Mouse (Mus musculus): ENCODE results near the gene Grip1.

Grip1 gene

GRCm38 (mm10) chr10:119830388-119830956 is 376.8 kb downstream of the Grip1 start:
- DNase-seq (ENCODE audit: low spot score in 2 of 2) = peak; percentile 33 to 39

- no peak for DNase-seq (ENCODE audit: low spot score in 2 of 2)
Observed at GRCm38 (mm10) chr10:119831086-119831485, 377.5 kb downstream of the Grip1 start.

DNA sequence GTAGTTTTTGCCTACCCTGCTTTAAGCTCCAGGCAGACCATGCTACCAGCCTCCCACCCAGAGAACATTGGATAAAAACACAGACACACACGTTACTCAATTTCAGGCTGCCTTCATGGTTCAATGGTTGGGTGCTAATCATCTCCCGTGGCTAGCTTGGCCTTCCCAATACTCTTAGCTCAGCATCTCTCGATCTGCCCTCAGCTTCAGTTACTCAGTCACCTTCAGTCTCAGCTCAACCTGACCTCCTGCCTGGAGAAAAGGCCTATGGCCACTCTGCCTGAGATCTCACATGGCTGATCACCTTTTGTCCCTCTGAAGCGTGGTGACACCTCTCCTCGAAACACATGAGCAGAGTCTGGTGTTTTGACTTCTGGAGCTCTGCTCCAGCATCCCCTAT is 379.7 kb downstream of the Grip1 start:
- DNase-seq (ENCODE audit: low spot score in 2 of 2) = no peak

DNA sequence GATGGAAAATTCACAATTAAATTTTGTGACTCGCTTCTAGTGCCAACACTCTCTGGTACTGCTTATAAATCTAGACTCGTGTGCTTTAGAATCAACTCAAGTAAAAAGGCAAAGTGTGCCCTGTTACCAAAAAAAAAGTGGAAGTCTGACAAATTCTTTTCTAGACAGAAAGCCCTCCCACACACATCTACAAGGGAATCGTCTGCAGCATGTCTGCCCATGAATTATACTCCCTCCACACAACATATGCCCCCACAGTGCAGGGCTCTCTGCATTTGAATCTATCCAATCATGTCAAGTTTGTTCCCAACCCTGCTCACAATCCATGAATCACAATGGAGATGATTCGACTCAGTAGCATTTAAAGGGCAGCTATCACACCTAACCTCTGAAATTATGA is 380.5 kb downstream of the Grip1 start:
- DNase-seq (ENCODE audit: low spot score in 2 of 2) = peak; percentile 32 to 46

GRCm38 (mm10) chr10:119839645-119840044 is 386.0 kb downstream of the Grip1 start:
- DNase-seq (ENCODE audit: low spot score in 2 of 2) = no peak

- DNase-seq (ENCODE audit: low spot score in 2 of 2) = no peak
Observed at GRCm38 (mm10) chr10:119842004-119842403, 388.4 kb downstream of the Grip1 start.

- peak in 1 of 2 experiments; percentile 34 for DNase-seq (ENCODE audit: low spot score in 2 of 2)
Observed at GRCm38 (mm10) chr10:119845705-119846410, 392.2 kb downstream of the Grip1 start.

DNA sequence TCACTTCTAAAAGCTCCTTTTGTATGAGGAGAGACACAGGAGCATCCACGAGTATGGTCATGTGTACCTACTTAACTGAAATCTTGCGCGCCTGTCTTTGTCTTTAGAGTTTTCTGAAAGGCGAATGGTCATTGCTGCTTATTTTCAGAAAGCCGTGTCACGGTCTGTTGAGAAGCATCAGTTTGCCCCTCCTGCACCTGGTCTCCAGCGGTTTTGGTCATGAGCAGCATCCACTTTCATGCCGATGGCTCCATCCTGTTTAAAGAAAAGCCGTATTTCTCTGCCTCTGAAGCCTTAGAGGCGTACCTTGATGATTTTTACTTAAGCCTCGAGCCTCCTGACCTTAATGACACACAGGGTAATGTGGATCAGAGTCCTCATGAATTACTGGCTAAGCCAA is 398.0 kb downstream of the Grip1 start:
- DNase-seq (ENCODE audit: low spot score in 2 of 2) = no peak

DNA sequence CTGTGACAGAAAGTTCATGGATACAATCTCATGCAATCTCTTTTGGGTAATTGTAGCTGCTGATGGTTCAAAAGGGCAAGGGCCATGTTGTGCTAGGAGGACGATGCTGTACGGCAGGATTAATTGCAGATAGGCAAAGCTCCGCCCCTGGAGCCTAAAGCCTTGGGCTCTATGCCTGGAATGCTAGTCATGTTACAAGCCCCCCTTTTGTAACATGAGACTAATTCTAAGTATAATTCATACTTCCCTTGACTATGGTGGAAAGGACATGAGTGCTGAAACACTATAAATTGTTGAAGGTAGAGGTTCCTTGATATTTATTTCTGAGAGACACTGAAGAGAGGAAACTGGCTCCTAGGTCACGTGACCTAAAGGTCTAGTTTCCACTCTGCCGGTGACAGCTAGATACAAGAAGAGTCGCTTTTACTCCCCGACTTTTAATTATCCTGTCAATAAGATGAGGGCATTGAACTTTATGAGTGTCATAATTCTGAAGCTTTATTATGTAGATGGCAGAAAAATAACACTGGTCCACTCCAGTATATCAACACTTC is 399.0 kb downstream of the Grip1 start:
- no peak for DNase-seq (ENCODE audit: low spot score in 2 of 2)

DNA sequence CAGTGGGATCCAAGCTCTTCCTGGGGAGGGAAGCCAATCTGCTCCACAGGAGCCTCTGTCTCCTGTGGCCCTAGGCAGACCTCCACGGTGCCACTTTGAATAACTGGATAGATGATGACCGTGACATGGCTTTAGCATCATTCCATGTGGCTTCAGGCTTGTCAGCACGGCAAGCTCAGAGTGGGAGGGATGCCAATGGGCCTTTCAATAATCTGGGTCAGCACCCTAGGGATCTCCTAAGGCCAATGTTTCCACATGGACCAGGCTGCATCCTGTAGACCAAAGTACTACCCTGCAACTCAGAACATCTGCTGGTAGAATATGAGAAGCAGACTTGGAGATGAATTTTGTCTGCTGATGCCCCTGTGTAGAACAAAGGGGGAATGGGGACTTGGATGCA is 414.1 kb downstream of the Grip1 start:
- DNase-seq (ENCODE audit: low spot score in 2 of 2) = no peak

DNA sequence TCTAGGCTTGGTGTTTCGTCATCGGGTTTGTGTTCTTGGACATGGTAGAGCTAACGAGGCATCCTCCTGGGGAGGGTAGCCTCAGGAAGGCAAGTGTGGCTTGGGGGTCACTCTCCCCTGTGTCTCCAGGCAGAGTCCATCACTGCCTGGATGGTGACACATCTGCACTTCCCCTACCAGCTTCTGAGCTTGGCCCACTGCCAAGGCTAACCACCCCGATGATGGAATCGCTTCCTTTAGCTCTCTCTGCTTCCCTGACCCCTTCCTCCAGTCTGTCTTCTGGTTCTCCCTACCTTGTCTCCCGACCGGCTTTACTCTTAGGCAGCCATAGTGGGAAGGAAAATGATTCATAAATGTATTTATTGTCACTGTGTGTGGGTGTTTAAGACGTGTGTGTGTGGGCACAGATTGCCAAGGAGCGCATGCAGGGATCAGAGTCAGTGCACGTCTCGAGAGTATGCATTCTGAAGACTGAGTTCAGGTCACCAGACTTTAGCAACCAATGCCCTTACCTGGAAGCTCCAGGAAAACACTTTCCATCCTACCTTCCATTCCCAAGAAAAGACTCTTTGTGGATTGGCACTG is 415.5 kb downstream of the Grip1 start:
- peak in 1 of 2 experiments; percentile 25 for DNase-seq (ENCODE audit: low spot score in 2 of 2)

GRCm38 (mm10) chr10:119876721-119877120 is 423.1 kb downstream of the Grip1 start:
- no peak for DNase-seq (ENCODE audit: low spot score in 2 of 2)

DNA sequence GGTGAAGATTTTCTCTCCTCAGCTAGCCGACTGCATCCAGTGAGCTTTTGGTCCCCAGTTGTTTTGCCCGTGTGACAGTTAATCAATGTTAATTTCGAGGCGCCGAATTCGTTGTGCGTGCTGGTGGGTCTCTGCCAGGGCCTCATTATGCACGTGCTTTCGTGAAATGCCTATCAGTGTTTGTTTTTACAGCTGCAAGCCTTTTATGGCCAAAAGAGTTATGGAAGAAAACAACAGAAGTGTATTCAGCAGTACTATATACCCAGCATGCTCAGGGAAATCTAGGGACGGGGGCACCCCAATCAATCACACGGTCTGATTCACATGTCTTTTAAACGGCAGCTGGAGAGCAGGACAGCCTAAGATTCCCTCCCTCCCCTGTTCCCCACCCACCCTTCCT is 424.7 kb downstream of the Grip1 start:
- DNase-seq (ENCODE audit: low spot score in 2 of 2) = no peak

- DNase-seq (ENCODE audit: low spot score in 2 of 2) = no peak
Observed at GRCm38 (mm10) chr10:119884591-119884990, 431.0 kb downstream of the Grip1 start.

DNA sequence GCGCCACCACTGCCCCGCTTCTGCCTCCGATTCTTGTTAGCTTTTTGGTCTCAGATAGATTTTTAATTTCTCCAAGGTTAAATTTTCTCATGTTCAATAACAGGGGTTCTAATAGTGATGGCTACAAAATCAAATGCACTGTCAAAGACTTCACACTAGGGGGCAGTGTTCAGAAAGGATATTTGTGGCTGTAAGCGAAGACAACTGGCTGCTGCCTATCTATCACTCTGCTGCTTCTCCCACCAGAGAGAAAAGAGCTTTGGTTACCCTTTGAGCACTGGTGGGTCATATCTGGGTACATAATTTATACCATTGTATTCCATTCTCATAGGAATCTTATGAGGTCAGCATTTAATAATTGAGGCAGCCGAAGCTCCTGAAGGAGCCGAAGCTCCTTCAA is 431.9 kb downstream of the Grip1 start:
- no peak for DNase-seq (ENCODE audit: low spot score in 2 of 2)

DNA sequence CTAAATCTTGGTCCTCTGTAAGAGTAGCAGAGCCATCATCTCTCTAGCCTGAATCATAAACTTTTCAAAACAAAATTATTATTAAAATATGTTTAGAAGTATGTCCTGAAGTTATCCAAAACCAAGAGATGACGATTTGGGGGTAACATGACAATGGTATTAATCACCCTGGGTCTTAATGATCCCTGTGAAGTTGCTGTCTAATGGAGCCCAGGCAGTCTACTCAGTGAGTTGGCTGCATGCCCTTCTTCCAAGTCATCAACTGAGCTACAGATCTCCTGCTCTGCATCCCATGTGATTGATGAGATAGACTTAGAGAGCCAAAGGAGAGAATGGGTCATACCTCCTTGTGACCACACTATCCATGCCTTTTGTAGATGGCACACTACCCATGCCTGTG is 433.1 kb downstream of the Grip1 start:
- no peak for DNase-seq (ENCODE audit: low spot score in 2 of 2)

- DNase-seq (ENCODE audit: low spot score in 2 of 2) = no peak
Observed at GRCm38 (mm10) chr10:119902754-119903153, 449.1 kb downstream of the Grip1 start.

- DNase-seq (ENCODE audit: low spot score in 2 of 2) = no peak
Observed at GRCm38 (mm10) chr10:119906869-119907268, 453.2 kb downstream of the Grip1 start.

DNA sequence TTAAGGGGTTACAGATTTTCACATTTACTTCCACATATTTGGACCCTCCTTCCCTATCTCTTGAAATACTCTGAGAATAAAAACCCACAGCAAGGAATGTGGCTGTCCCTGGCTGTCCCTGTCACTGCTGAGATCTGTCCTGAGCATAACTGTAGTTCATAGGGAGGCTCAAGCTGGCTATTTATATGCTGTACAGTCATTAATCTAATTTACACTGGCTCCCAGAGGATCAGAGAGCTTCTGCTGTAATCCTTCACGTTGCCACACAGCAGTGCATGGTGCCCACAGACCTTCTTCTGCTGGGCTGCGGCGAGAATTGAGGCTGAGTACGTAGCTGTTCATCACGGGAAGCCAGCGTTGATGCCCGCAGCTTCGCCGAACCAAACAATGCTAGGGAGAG is 464.4 kb downstream of the Grip1 start:
- DNase-seq (ENCODE audit: low spot score in 2 of 2) = no peak

- DNase-seq (ENCODE audit: low spot score in 2 of 2) = no peak
Observed at GRCm38 (mm10) chr10:119927963-119928362, 474.3 kb downstream of the Grip1 start.

DNA sequence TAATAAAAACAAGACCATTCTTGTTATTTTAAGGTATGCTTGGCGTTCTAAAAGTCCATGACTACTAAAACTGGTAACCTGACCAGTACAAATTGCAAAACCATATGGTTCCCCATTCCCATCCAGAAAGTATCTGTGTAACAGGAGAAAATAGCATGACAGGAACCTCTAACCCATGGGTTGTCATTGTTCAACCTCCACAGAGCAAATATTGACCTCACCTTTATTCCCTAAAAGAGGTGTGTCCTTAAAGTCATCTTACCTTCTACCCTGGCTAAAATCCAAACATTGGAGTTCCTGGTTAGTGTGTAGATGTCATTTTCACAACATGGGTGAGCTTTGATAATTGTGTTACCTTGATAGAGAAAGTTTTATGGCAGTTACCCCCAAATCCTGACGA is 475.3 kb downstream of the Grip1 start:
- no peak for DNase-seq (ENCODE audit: low spot score in 2 of 2)

DNA sequence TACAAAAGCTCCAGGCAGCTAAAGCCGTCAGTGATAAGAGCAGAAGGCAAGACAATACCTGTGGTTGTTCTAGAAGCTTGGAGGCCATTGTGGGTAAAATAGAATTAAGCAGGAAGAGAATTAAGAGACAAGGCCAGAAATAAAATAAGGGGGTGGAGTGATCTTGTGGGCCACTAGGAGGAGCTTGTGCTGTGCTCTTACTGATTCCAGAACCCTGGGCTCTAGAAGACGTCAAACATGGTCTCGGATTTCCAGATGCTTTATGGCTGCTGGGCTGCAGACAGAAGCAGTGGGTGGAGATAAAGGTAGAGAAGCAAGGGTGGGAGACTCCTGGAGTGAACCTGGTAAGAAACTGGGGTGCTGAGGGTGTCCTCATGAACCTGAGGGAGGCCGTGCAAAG is 479.2 kb downstream of the Grip1 start:
- no peak for DNase-seq (ENCODE audit: low spot score in 2 of 2)

- no peak for DNase-seq (ENCODE audit: low spot score in 2 of 2)
Observed at GRCm38 (mm10) chr10:119933362-119933761, 479.7 kb downstream of the Grip1 start.
